Mouse (Mus musculus): ENCODE data around the gene Anks1.

- TF ChIP-seq POLR2A (IDR thresholded peaks at IDR 0.05; ENCODE audit: borderline replicate concordance, control insufficient read depth, low read depth, low read length), result no peak
- no peak for TF ChIP-seq CTCF (IDR thresholded peaks at IDR 0.05; ENCODE audit: control insufficient read depth, insufficient read depth, low read length)
These were observed 71.4 kb downstream of the Anks1 start for GRCm38 (mm10) chr17:27980391-27980955.
